Mouse (Mus musculus): ENCODE measurements around the gene Best2. TPM values are rescaled to one million over a fixed set of nuclear protein-coding genes. Genes with fewer than 3 reads are reported as not detected.

The Best2 gene
- total RNA-seq, 2 experiments from 2014 or later, result not detected

DNA sequence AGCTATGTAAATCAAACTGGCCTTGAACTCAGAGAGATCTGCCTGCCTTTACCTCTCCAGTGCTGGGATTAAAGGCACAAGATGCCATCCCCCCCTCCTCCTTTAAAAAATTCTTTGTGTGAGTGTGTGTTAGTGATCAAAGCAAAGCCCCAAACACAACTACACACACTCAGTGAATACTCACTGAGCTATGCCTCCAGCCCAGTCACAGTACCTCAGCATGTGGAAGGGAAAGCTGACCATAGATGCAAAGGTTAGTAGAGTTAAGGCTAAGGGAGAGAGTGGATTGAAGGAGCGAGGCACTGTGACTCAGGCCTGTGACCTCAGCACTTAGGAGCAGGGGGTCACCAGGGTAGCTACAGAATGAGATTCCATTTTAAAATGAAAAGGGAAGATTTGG, 41.3 kb downstream of the Best2 start:
- DNase-seq (ENCODE audit: low spot score), result no peak
- intact Hi-C loops (cut with DNase I), result no loop called here

DNA sequence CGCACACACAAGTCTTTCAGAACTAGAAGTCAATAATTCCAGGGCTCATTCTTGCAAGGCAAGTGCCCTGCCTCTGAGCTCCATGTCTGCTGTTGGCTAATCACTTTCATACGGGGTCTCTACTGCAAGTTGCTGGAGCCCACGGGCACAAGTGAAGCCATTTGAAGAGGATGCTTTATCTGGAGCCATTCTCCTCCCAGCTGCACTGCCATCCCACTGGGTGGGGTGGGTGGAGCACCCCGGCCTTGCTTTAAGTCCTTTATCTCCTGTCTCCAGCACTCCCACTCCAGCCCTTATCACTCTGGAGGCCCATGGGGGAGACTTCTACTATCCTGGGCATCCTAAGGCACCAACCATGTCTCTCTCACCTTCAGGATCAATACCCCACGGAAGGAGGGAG, 43.4 kb downstream of the Best2 start:
- intact Hi-C loops (cut with DNase I), result no loop called here
- no peak for DNase-seq (ENCODE audit: low spot score)

DNA sequence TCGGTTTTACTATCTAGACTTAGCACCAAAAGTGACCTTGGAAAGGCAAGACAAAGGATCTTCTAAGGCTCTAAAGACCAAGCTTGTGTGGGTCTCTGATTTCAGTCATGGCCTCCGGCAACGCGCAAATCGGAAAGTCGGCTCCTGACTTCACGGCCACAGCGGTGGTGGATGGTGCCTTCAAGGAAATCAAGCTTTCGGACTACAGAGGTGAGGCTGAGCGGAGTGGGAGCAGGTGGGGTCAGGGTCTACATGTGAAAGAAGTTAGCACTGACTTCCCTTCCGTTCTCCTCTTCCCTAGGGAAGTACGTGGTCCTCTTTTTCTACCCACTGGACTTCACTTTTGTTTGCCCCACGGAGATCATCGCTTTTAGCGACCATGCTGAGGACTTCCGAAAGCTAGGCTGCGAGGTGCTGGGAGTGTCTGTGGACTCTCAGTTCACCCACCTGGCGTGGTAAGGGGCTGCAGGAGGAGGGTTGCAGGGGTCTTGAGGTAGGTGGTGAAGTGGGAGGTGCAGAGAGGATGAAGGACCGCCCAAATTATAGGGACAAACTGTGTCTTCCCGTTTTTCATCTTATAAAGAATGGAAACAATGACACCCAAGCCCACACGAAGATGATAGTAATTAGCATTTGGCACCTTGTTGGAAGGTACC, 44.1 kb downstream of the Best2 start:
- intact Hi-C loops (cut with DNase I), result no loop called here
- no peak for DNase-seq (ENCODE audit: low spot score)

DNA sequence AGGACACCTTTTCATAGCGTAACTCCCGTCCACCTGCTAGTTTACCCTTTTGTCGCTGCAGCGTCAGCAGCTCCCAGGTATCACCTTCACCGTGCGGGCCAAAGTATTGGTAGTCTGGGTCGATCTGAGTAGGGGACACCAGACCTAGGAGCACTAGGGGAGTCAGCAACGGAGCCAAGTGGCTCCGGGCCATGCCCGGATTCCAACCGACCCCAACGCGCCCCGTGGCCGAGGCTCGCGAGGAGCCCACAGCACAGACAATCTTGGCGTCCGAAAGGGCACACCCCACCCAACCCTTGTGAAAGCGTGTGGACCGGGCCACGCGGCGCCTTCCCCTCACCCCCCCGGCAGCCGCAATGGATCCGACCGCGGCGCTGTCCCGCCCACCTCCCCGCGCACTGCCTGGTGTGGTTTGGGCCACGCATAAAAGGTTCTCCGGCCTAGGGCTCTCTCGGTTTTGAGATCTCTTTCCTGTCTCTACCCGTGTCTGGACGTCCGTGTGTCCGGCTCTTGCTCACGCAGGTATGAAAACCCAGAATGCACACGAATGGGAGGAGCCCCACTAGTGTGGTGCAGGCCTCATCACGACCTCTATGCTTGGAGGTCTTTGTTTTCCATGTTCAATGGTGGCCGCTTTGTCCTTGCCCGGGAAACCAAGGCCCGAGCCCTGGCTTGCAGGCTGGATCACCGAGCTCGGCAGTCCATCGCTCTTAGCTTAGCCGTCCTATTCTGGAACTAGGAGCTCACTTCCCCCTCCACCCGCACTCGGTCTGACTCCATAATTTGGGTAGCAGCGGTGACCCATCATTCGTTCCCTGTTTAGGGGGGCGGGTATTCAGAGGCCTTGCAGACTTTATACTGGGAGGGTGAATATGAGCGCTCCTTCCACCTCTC, 44.8 kb downstream of the Best2 start, which contains the start of the genes Gm49661, Prdx2 and Rnaseh2a:
Gene Gm49661, minus strand, starts transcription at position 193 of the 894 bp plus-strand sequence.
Gene Prdx2, plus strand, starts transcription at position 347 of the 894 bp plus-strand sequence.
Gene Rnaseh2a, minus strand, starts transcription at position 527 of the 894 bp plus-strand sequence.
- intact Hi-C loops (cut with DNase I), result no loop called here
- DNase-seq (ENCODE audit: low spot score), result peak; percentile 39

DNA sequence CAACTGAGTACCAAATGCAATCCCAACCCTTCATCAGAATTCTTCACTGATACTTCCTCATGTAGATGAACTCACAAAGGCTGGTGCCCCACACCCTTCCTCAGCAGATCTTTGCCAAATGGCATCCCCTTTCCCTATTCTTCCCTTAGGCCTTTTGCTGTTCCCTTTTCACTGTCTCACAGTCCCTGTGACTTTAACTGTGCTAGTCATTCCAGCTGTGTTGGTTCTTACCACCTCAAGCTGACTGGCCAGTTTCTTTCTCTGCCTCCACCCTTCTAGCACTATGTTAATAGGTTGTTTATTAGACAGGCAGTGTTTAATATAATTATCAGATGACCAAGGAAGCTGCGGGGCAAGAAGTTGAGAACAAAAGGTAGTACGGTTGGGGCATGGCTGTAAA, 45.7 kb downstream of the Best2 start:
- intact Hi-C loops (cut with DNase I), result no loop called here
- DNase-seq (ENCODE audit: low spot score), result no peak

DNA sequence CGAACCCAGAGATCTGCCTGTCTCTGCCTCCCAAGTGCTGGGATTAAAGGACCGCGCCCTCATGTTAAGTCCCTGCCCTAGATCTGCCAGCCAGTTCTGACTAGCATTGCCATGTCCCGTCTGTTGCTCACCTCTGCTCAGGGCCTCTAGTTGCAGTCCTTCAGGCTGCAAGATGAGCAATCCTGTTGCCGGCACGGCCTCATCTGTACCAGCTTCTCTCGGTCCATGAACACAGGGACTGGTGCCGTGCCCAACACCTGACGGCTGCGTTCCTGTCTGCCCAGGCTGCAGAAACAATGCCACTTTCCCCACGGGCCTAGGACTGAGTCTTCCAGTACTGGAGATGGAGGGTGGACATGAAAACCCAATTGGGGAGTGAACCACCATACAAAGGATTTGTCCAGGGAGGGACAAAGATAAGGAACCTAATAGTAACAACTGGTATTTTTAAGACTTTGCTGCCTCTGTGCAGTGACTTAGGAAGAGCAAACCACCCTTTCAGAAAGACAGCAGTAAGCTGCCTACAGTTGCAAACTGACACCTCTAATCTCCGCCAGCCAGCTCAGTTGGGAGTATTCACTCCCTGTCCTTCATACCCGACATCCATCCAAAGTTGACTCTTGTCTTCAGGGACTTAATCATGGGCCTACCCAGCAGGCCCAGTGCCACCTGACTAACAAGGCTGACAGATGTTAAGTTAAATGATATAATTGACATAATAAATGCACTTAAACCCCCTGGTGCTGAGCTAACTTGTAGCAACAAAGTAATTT, 46.6 kb downstream of the Best2 start:
- no peak for DNase-seq (ENCODE audit: low spot score)
- intact Hi-C loops (cut with DNase I), result no loop called here

DNA sequence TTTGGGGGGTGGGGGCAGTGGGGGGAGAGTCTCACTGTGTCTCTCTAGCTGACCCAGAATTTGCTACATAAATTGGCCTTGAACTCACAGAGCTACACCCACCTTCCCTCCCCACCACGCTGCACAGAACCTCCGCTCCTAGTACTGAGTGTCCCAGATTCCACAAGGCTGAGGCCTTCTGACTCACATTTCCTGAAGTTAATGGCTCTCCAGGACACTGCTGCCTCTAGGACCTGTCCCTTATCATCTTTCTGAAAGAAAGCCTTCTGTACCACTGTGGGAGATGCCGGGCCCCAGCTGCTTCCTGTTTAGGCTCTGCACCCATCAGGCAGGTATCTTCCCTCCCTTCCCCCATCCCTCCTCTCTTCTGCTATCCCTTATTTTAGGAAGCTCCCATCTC, 47.7 kb downstream of the Best2 start:
- intact Hi-C loops (cut with DNase I), result no loop called here
- no peak for DNase-seq (ENCODE audit: low spot score)

DNA sequence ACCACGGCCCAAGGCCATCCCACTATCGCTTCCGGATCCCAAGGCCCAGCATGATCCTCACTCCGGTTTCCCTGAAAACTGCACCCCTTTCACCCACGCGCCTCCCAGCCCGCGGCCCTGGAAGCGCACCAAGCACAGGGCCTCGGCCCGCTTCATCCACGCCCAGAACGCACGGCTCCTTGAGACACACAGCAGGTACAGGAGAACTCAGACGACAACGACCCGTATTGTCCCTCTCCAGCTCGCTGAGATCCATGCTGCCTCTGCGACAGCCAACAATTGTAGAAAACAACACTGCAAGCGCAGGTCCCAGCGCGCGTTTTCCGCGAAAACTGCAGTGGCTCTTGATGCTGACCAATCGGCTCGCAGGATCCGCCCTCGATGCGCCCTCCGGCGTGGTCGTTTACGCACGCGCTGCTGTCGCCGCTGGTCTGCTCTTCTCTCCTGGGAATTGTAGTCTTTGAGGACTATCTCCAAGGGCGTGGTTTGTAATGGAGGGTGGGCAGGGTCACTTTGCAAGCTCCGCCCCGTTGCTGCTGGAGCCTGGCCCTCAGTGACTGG, 48.5 kb downstream of the Best2 start:
- intact Hi-C loops (cut with DNase I), result no loop called here
- DNase-seq (ENCODE audit: low spot score), result peak; percentile 90

DNA sequence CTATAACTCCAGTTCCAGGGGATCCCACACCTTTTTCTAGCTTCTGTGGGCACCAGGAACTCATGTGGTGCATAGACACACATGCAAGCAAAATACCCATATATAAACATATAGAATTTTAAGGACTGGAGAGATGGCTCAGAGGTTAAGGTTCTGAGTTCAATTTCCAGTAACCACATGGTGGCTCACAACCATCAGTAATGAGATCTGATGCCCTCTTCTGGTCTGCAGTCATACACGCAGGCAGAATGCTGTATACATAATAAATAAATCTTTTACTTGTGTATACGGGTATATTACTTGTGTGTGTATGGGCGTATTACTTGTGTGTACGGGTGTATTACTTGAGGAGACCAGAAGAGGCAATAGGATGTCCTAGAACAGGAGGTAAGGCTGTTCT, 50.4 kb downstream of the Best2 start:
- intact Hi-C loops (cut with DNase I), result loop anchor here (5.0 kb wide), 1 partner anchor 33 kb away; no protein-coding TSS in a partner anchor
- no peak for DNase-seq (ENCODE audit: low spot score)

DNA sequence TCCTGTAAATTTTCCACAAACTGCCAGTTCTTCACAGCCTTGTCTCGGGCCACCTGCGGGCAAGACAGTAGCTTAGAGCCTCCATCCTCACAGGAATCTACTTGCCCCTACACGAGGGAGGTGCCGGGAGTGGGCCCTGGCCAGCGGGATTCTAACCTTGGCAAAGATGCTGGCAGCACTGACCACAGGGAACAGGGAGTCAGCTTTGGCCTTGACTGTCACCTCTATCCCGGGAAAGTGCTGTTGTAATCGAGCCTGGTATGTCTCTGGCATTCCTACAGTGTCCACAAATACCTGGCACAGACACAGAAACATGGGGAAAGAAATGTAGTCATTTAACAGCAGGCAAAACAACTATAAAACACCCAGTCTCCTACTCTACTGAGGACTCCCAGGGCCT, 54.5 kb downstream of the Best2 start:
- intact Hi-C loops (cut with DNase I), result loop anchor here (5.0 kb wide), 1 partner anchor 37 kb away; no protein-coding TSS in a partner anchor
- DNase-seq (ENCODE audit: low spot score), result no peak

Small RNAs within 50 kb of the gene (microRNA-seq; reads per million reads assigned to microRNA genes)
- gene Mir7070, result not detected

Other genes with a start within 250 kb of the Best2 start
- gene Nfix, start 214.2 kb downstream of the Best2 start, total RNA-seq (2021), result 100 to 1,000 TPM; 287 to 311 TPM
- 10 to 100 TPM in 1 of 2 experiments, 1 to 10 TPM in 1; 9.6 to 10.3 TPM for gene Dand5, start 191.7 kb downstream of the Best2 start, total RNA-seq (2021)
- gene Gadd45gip1, start 183.0 kb downstream of the Best2 start, total RNA-seq (2021), result 10 to 100 TPM; 28.9 to 30.0 TPM
- gene Rad23a, start 173.9 kb downstream of the Best2 start, total RNA-seq (2021), result 10 to 100 TPM; 80.8 to 81.1 TPM
- gene Calr, start 167.6 kb downstream of the Best2 start, total RNA-seq (2021), result 100 to 1,000 TPM; 365 to 441 TPM
- 10 to 100 TPM; 24.7 to 25.5 TPM for gene Farsa, start 157.5 kb downstream of the Best2 start, total RNA-seq (2021)
- 1 to 10 TPM; 2.3 to 3.0 TPM for gene Syce2, start 142.4 kb downstream of the Best2 start, total RNA-seq (2021)
- 10 to 100 TPM; 63.1 to 68.2 TPM for gene Gcdh, start 120.6 kb downstream of the Best2 start, total RNA-seq (2021)
- gene Klf1, start 112.6 kb downstream of the Best2 start, total RNA-seq (2021), result not detected
- gene Dnase2a, start 106.0 kb downstream of the Best2 start, total RNA-seq (2021), result 1 to 10 TPM; 7.7 to 7.9 TPM
- under 1 TPM; 0.08 to 0.14 TPM for gene Mast1, start 77.2 kb downstream of the Best2 start, total RNA-seq (2021)
- not detected for gene Rtbdn, start 67.5 kb downstream of the Best2 start, total RNA-seq (2021)
- not detected for gene Gm49661, start 45.1 kb downstream of the Best2 start, total RNA-seq (2021)
- 100 to 1,000 TPM; 650 to 659 TPM for gene Prdx2, start 44.9 kb downstream of the Best2 start, total RNA-seq (2021)
- gene Rnaseh2a, start 44.8 kb downstream of the Best2 start, total RNA-seq (2021), result 10 to 100 TPM; 45.2 to 48.2 TPM
- 10 to 100 TPM; 13.8 to 17.2 TPM for gene Junb, start 35.8 kb downstream of the Best2 start, total RNA-seq (2021)
- gene Hook2, start 23.9 kb downstream of the Best2 start, total RNA-seq (2021), result 1 to 10 TPM; 2.0 to 2.1 TPM
- 10 to 100 TPM; 65.0 to 67.4 TPM for gene Asna1, start 10.8 kb upstream of the Best2 start, total RNA-seq (2021)
- gene Trir, start 12.3 kb upstream of the Best2 start, total RNA-seq (2021), result 10 to 100 TPM; 82.7 to 88.7 TPM
- gene Tnpo2, start 22.4 kb upstream of the Best2 start, total RNA-seq (2021), result 10 to 100 TPM; 28.0 to 28.7 TPM
- gene Fbxw9, start 45.5 kb upstream of the Best2 start, total RNA-seq (2021), result 1 to 10 TPM; 3.5 to 4.6 TPM
- gene Gm5741, start 53.5 kb upstream of the Best2 start, total RNA-seq (2021), result not detected
- 10 to 100 TPM; 26.4 to 26.5 TPM for gene Dhps, start 57.2 kb upstream of the Best2 start, total RNA-seq (2021)
- gene Wdr83os, start 66.2 kb upstream of the Best2 start, total RNA-seq (2021), result 10 to 100 TPM; 39.4 to 43.1 TPM
- gene Wdr83, start 66.8 kb upstream of the Best2 start, total RNA-seq (2021), result 10 to 100 TPM; 31.8 to 35.3 TPM
- gene Man2b1, start 68.7 kb upstream of the Best2 start, total RNA-seq (2021), result 10 to 100 TPM; 24.7 to 26.5 TPM
- 1 to 10 TPM; 2.1 to 2.6 TPM for gene Zfp791, start 108.6 kb upstream of the Best2 start, total RNA-seq (2021)
- not detected for gene Cks1brt, start 137.4 kb upstream of the Best2 start, total RNA-seq (2021)
- not detected for gene Olfr371, start 211.5 kb upstream of the Best2 start, total RNA-seq (2021)

All from heart, postnatal 25 days (tissue).